Mouse (Mus musculus): ENCODE data around the gene Kcnk15. TPM values are rescaled to one million over a fixed set of nuclear protein-coding genes. Genes with fewer than 3 reads are reported as not detected.

Kcnk15 gene
- polyA plus RNA-seq, 1 experiment from 2014 or later: not detected

DNA sequence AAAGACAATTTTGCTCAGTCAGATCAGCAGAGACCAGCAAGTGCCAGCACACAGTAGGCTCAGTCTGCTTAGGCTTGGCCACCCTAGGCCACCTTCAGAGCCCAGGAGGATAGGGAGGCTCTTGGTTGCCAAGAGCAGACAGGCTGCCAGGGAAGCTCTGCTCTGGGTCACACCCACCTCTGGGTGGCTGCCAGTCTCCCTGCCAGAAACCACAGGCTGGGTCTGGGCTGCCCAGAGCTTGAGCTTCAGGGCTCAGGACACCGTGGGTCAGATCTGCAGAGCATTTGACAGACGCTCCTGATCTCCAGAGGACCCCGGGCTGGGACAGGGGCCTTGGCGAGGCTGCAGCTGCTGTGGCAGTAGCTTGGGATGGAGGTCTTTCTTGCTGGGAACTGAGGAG lies 32.8 kb upstream of the Kcnk15 start, which contains the start of gene Ccn5:
TSS of gene Ccn5 (plus strand) at position 255 of the 400 bp plus-strand sequence.
- 48% methylated on average over 4 of the region's 4 CpGs for WGBS (ENCODE audit: insufficient replicate concordance)
- Histone ChIP-seq H3K9me3 (ENCODE audit: low read length) (no peaks in the 10 kb centered on the region), H3K4me3 (ENCODE audit: low read depth, low read length) (no peak within 1 kb of the TSS), H3K9ac (replicated peaks) (no peak within 1 kb of the TSS), H3K36me3 (replicated peaks; ENCODE audit: insufficient read depth, low read length) (no peaks in the 10 kb centered on the region), H3K4me1 (ENCODE audit: insufficient read depth) (no peaks in the 10 kb centered on the region), H3K4me2 (ENCODE audit: low read depth, low read length) (no peak within 1 kb of the TSS), H3K27me3 (ENCODE audit: insufficient read depth, low read length) (no peaks in the 10 kb centered on the region), H3K27ac (ENCODE audit: low read depth) (no peak within 1 kb of the TSS)
- DNase-seq (no peak), ATAC-seq (no peak)
- TF ChIP-seq EP300 (IDR thresholded peaks at IDR 0.05; ENCODE audit: low read depth) (no peak), CTCF (IDR thresholded peaks at IDR 0.05; ENCODE audit: low read depth) (no peak)

- no peaks in the 10 kb centered on the region for H3K4me1 ChIP-seq (ENCODE audit: insufficient read depth)
- H3K9ac ChIP-seq (replicated peaks): no peak overlapping the region
- H3K4me2 ChIP-seq (ENCODE audit: low read depth, low read length): peak overlapping the region; percentile 56; the same call in 1 of the 2 replicates
- TF ChIP-seq CTCF (IDR thresholded peaks at IDR 0.05; ENCODE audit: low read depth) (peak; percentile 93), EP300 (IDR thresholded peaks at IDR 0.05; ENCODE audit: low read depth) (no peak)
- H3K36me3 ChIP-seq (replicated peaks; ENCODE audit: insufficient read depth, low read length): no peaks in the 10 kb centered on the region
- ATAC-seq (peak; percentile 62), DNase-seq (peak; percentile 78)
- 7% methylated on average over 4 of the region's 4 CpGs for WGBS (ENCODE audit: insufficient replicate concordance)
- H3K27me3 ChIP-seq (ENCODE audit: insufficient read depth, low read length): no peaks in the 10 kb centered on the region
- no peaks in the 10 kb centered on the region for H3K9me3 ChIP-seq (ENCODE audit: low read length)
- no peak overlapping the region for H3K27ac ChIP-seq (ENCODE audit: low read depth)
- no peak overlapping the region for H3K4me3 ChIP-seq (ENCODE audit: low read depth, low read length)
Measured at GRCm38 (mm10) chr2:163823248-163823647, 30.2 kb upstream of the Kcnk15 start.

- Histone ChIP-seq H3K4me2 (ENCODE audit: low read depth, low read length) (peak overlapping the region; percentile 56), H3K27ac (ENCODE audit: low read depth) (0 out of 2 replicates have a peak overlapping the region, but pooled peaks have one; percentile 9), H3K4me3 (ENCODE audit: low read depth, low read length) (no peak overlapping the region), H3K9ac (replicated peaks) (0 out of 2 replicates have a peak overlapping the region, but pooled peaks have one; percentile 12), H3K9me3 (ENCODE audit: low read length) (no peaks in the 10 kb centered on the region), H3K27me3 (ENCODE audit: insufficient read depth, low read length) (no peaks in the 10 kb centered on the region), H3K4me1 (ENCODE audit: insufficient read depth) (no peaks in the 10 kb centered on the region), H3K36me3 (replicated peaks; ENCODE audit: insufficient read depth, low read length) (no peaks in the 10 kb centered on the region)
- DNase-seq (peak; percentile 58), ATAC-seq (peak; percentile 83)
- 46% methylated on average over 11 of the region's 11 CpGs for WGBS (ENCODE audit: insufficient replicate concordance)
- no peak for TF ChIP-seq EP300 (IDR thresholded peaks at IDR 0.05; ENCODE audit: low read depth)
- TF ChIP-seq CTCF (IDR thresholded peaks at IDR 0.05; ENCODE audit: low read depth): no peak
Measured at GRCm38 (mm10) chr2:163823771-163824170, 29.7 kb upstream of the Kcnk15 start.

GRCm38 (mm10) chr2:163825861-163826260 lies 27.6 kb upstream of the Kcnk15 start:
- H3K4me2 ChIP-seq (ENCODE audit: low read depth, low read length): no peak overlapping the region
- no peaks in the 10 kb centered on the region for H3K36me3 ChIP-seq (replicated peaks; ENCODE audit: insufficient read depth, low read length)
- TF ChIP-seq CTCF (IDR thresholded peaks at IDR 0.05; ENCODE audit: low read depth) (no peak), EP300 (IDR thresholded peaks at IDR 0.05; ENCODE audit: low read depth) (no peak)
- no peak overlapping the region for H3K4me3 ChIP-seq (ENCODE audit: low read depth, low read length)
- H3K4me1 ChIP-seq (ENCODE audit: insufficient read depth): no peaks in the 10 kb centered on the region
- DNase-seq: no peak
- WGBS (ENCODE audit: insufficient replicate concordance): 77% methylated on average over 1 of the region's 1 CpGs
- no peak overlapping the region for H3K27ac ChIP-seq (ENCODE audit: low read depth)
- no peak overlapping the region for H3K9ac ChIP-seq (replicated peaks)
- no peaks in the 10 kb centered on the region for H3K9me3 ChIP-seq (ENCODE audit: low read length)
- ATAC-seq: no peak
- no peaks in the 10 kb centered on the region for H3K27me3 ChIP-seq (ENCODE audit: insufficient read depth, low read length)

DNA sequence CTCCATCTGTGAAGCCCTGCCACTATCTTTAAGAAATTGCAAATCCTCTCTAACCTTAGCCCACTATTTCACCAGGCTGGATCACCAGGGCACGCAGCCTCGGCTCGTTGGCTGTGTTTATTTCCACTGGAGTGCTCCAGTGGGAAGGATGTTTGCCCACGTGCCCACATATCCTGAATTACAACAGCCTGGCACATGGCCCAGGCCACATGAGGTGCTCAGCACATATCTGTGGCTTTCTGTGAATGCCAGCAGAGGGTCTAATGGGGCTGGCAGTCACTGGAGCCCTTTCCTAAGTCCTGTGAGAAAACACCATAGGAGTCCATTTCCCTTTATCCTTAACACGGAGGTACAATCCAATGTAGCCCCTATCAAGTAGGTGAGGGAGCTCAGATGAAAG lies 27.0 kb upstream of the Kcnk15 start:
- no peaks in the 10 kb centered on the region for H3K27me3 ChIP-seq (ENCODE audit: insufficient read depth, low read length)
- no peaks in the 10 kb centered on the region for H3K36me3 ChIP-seq (replicated peaks; ENCODE audit: insufficient read depth, low read length)
- H3K9me3 ChIP-seq (ENCODE audit: low read length): no peaks in the 10 kb centered on the region
- DNase-seq: no peak
- no peak for ATAC-seq
- H3K4me1 ChIP-seq (ENCODE audit: insufficient read depth): no peaks in the 10 kb centered on the region
- no peak overlapping the region for H3K4me2 ChIP-seq (ENCODE audit: low read depth, low read length)
- H3K4me3 ChIP-seq (ENCODE audit: low read depth, low read length): no peak overlapping the region
- TF ChIP-seq EP300 (IDR thresholded peaks at IDR 0.05; ENCODE audit: low read depth): no peak
- no peak for TF ChIP-seq CTCF (IDR thresholded peaks at IDR 0.05; ENCODE audit: low read depth)
- H3K27ac ChIP-seq (ENCODE audit: low read depth): no peak overlapping the region
- no peak overlapping the region for H3K9ac ChIP-seq (replicated peaks)
- 79% methylated on average over 5 of the region's 5 CpGs for WGBS (ENCODE audit: insufficient replicate concordance)

DNA sequence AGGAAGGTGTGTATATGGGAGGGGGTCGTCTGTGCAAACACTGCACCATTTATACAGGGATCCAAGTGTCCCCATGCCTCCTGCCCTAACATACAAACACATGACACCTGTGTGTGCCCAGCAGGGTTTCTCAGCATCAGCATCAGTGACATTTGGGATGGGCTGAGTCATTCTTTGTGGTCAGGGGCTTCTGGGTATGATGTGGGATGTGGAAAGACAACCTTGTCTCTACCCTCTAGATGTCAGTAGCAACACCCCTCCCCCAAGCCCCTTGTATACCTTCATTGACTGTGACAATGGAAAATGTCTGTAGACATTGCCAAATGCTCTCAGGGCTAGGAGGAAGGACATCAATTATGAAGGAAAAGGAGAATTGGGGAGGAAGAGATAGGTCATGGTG lies 22.3 kb upstream of the Kcnk15 start:
- Histone ChIP-seq H3K9ac (replicated peaks) (no peak overlapping the region), H3K9me3 (ENCODE audit: low read length) (no peaks in the 10 kb centered on the region), H3K4me3 (ENCODE audit: low read depth, low read length) (no peak overlapping the region), H3K4me2 (ENCODE audit: low read depth, low read length) (no peak overlapping the region), H3K27me3 (ENCODE audit: insufficient read depth, low read length) (no peaks in the 10 kb centered on the region), H3K4me1 (ENCODE audit: insufficient read depth) (no peaks in the 10 kb centered on the region), H3K36me3 (replicated peaks; ENCODE audit: insufficient read depth, low read length) (no peaks in the 10 kb centered on the region), H3K27ac (ENCODE audit: low read depth) (no peak overlapping the region)
- WGBS (ENCODE audit: insufficient replicate concordance): 42% methylated on average over 1 of the region's 1 CpGs
- ATAC-seq (no peak), DNase-seq (no peak)
- TF ChIP-seq EP300 (IDR thresholded peaks at IDR 0.05; ENCODE audit: low read depth) (no peak), CTCF (IDR thresholded peaks at IDR 0.05; ENCODE audit: low read depth) (no peak)

- Histone ChIP-seq H3K36me3 (replicated peaks; ENCODE audit: insufficient read depth, low read length) (no peaks in the 10 kb centered on the region), H3K9ac (replicated peaks) (no peak overlapping the region), H3K4me1 (ENCODE audit: insufficient read depth) (no peaks in the 10 kb centered on the region), H3K4me2 (ENCODE audit: low read depth, low read length) (no peak overlapping the region), H3K27ac (ENCODE audit: low read depth) (no peak overlapping the region), H3K4me3 (ENCODE audit: low read depth, low read length) (no peak overlapping the region), H3K9me3 (ENCODE audit: low read length) (no peaks in the 10 kb centered on the region), H3K27me3 (ENCODE audit: insufficient read depth, low read length) (no peaks in the 10 kb centered on the region)
- DNase-seq (peak; percentile 80), ATAC-seq (peak; percentile 73)
- WGBS (ENCODE audit: insufficient replicate concordance): 24% methylated on average over 9 of the region's 9 CpGs
- TF ChIP-seq CTCF (IDR thresholded peaks at IDR 0.05; ENCODE audit: low read depth): peak; percentile 99
- no peak for TF ChIP-seq EP300 (IDR thresholded peaks at IDR 0.05; ENCODE audit: low read depth)
Measured at GRCm38 (mm10) chr2:163838043-163838442, 15.4 kb upstream of the Kcnk15 start.
